Mouse (Mus musculus): ENCODE data around the gene Egfl8. TPM values are rescaled to one million over a fixed set of nuclear protein-coding genes. Genes with fewer than 3 reads are reported as not detected.

The Egfl8 gene
- polyA plus RNA-seq, 2 experiments = 0.10 to 0.39 TPM

- ATAC-seq (ENCODE audit: insufficient read depth) = no peak
- no peaks in the 10 kb centered on the region for H3K36me3 ChIP-seq (replicated peaks; ENCODE audit: control insufficient read depth, insufficient read depth, low read depth)
- no peak for DNase-seq (ENCODE audit: low read depth in 3 of 3, low spot score in 3 of 3)
- TF ChIP-seq EP300 (IDR thresholded peaks at IDR 0.05; ENCODE audit: low read depth) = no peak
- no peak for TF ChIP-seq CTCF (IDR thresholded peaks at IDR 0.05; ENCODE audit: low read depth)
- no peak overlapping the region for H3K4me2 ChIP-seq (ENCODE audit: low read depth)
- H3K27ac ChIP-seq = no peak overlapping the region
- peaks cover 19% of the 10 kb centered on the region for H3K27me3 ChIP-seq (ENCODE audit: control insufficient read depth, insufficient read depth, low read length)
- H3K4me3 ChIP-seq (ENCODE audit: insufficient read depth in 1 of 2, low read depth in 2 of 2, low read length in 2 of 2) = no peak overlapping the region
- WGBS (ENCODE audit: insufficient replicate concordance) = 24% methylated on average over 2 of the region's 2 CpGs
- no peaks in the 10 kb centered on the region for H3K9me3 ChIP-seq (ENCODE audit: control insufficient read depth, low read length)
- H3K9ac ChIP-seq (replicated peaks) = no peak overlapping the region
- no peaks in the 10 kb centered on the region for H3K4me1 ChIP-seq (replicated peaks; ENCODE audit: control insufficient read depth in 2 of 2, insufficient read depth in 2 of 2, low read length in 1 of 2)
These were observed 42.4 kb upstream of the Egfl8 start for GRCm38 (mm10) chr17:34658145-34658544.

GRCm38 (mm10) chr17:34657271-34657670 lies 41.5 kb upstream of the Egfl8 start:
- Histone ChIP-seq H3K27me3 (ENCODE audit: control insufficient read depth, insufficient read depth, low read length) (peaks cover 19% of the 10 kb centered on the region), H3K27ac (no peak overlapping the region), H3K36me3 (replicated peaks; ENCODE audit: control insufficient read depth, insufficient read depth, low read depth) (no peaks in the 10 kb centered on the region), H3K9ac (replicated peaks) (no peak overlapping the region), H3K4me2 (ENCODE audit: low read depth) (no peak overlapping the region), H3K4me3 (ENCODE audit: insufficient read depth in 1 of 2, low read depth in 2 of 2, low read length in 2 of 2) (no peak overlapping the region), H3K9me3 (ENCODE audit: control insufficient read depth, low read length) (no peaks in the 10 kb centered on the region), H3K4me1 (replicated peaks; ENCODE audit: control insufficient read depth in 2 of 2, insufficient read depth in 2 of 2, low read length in 1 of 2) (no peaks in the 10 kb centered on the region)
- ATAC-seq (ENCODE audit: insufficient read depth) (no peak), DNase-seq (ENCODE audit: low read depth in 3 of 3, low spot score in 3 of 3) (no peak)
- TF ChIP-seq CTCF (IDR thresholded peaks at IDR 0.05; ENCODE audit: low read depth) (no peak), EP300 (IDR thresholded peaks at IDR 0.05; ENCODE audit: low read depth) (no peak)
- 23% methylated on average over 2 of the region's 2 CpGs for WGBS (ENCODE audit: insufficient replicate concordance)

GRCm38 (mm10) chr17:34656666-34657065 lies 40.9 kb upstream of the Egfl8 start:
- no peaks in the 10 kb centered on the region for H3K9me3 ChIP-seq (ENCODE audit: control insufficient read depth, low read length)
- H3K36me3 ChIP-seq (replicated peaks; ENCODE audit: control insufficient read depth, insufficient read depth, low read depth) = peaks cover 1% of the 10 kb centered on the region; the same call in 1 of the 2 replicates
- H3K4me2 ChIP-seq (ENCODE audit: low read depth) = no peak overlapping the region
- no peak overlapping the region for H3K9ac ChIP-seq (replicated peaks)
- H3K27me3 ChIP-seq (ENCODE audit: control insufficient read depth, insufficient read depth, low read length) = peaks cover 19% of the 10 kb centered on the region
- H3K4me3 ChIP-seq (ENCODE audit: insufficient read depth in 1 of 2, low read depth in 2 of 2, low read length in 2 of 2) = no peak overlapping the region
- no peak for DNase-seq (ENCODE audit: low read depth in 3 of 3, low spot score in 3 of 3)
- no peaks in the 10 kb centered on the region for H3K4me1 ChIP-seq (replicated peaks; ENCODE audit: control insufficient read depth in 2 of 2, insufficient read depth in 2 of 2, low read length in 1 of 2)
- TF ChIP-seq EP300 (IDR thresholded peaks at IDR 0.05; ENCODE audit: low read depth) = no peak
- TF ChIP-seq CTCF (IDR thresholded peaks at IDR 0.05; ENCODE audit: low read depth) = no peak
- WGBS (ENCODE audit: insufficient replicate concordance) = 46% methylated on average over 8 of the region's 8 CpGs
- no peak overlapping the region for H3K27ac ChIP-seq
- no peak for ATAC-seq (ENCODE audit: insufficient read depth)

GRCm38 (mm10) chr17:34655581-34655991 lies 39.8 kb upstream of the Egfl8 start:
- ATAC-seq (ENCODE audit: insufficient read depth) (no peak; the same call in none of the 2 replicates), DNase-seq (ENCODE audit: low read depth in 3 of 3, low spot score in 3 of 3) (no peak)
- H3K36me3 ChIP-seq (replicated peaks; ENCODE audit: control insufficient read depth, insufficient read depth, low read depth) = peaks cover 2% of the 10 kb centered on the region; the same call in 1 of the 2 replicates
- no peaks in the 10 kb centered on the region for H3K4me1 ChIP-seq (replicated peaks; ENCODE audit: control insufficient read depth in 2 of 2, insufficient read depth in 2 of 2, low read length in 1 of 2)
- WGBS (ENCODE audit: insufficient replicate concordance) = 56% methylated on average over 4 of the region's 4 CpGs
- peaks cover 12% of the 10 kb centered on the region for H3K27me3 ChIP-seq (ENCODE audit: control insufficient read depth, insufficient read depth, low read length)
- TF ChIP-seq CTCF (IDR thresholded peaks at IDR 0.05; ENCODE audit: low read depth) (no peak), EP300 (IDR thresholded peaks at IDR 0.05; ENCODE audit: low read depth) (no peak)
- no peak overlapping the region for H3K27ac ChIP-seq
- no peak overlapping the region for H3K4me2 ChIP-seq (ENCODE audit: low read depth)
- H3K9ac ChIP-seq (replicated peaks) = no peak overlapping the region
- H3K9me3 ChIP-seq (ENCODE audit: control insufficient read depth, low read length) = no peaks in the 10 kb centered on the region
- H3K4me3 ChIP-seq (ENCODE audit: insufficient read depth in 1 of 2, low read depth in 2 of 2, low read length in 2 of 2) = no peak overlapping the region

GRCm38 (mm10) chr17:34655160-34655559 lies 39.4 kb upstream of the Egfl8 start:
- Histone ChIP-seq H3K27me3 (ENCODE audit: control insufficient read depth, insufficient read depth, low read length) (peaks cover 8% of the 10 kb centered on the region), H3K4me2 (ENCODE audit: low read depth) (no peak overlapping the region), H3K9ac (replicated peaks) (no peak overlapping the region), H3K9me3 (ENCODE audit: control insufficient read depth, low read length) (no peaks in the 10 kb centered on the region), H3K36me3 (replicated peaks; ENCODE audit: control insufficient read depth, insufficient read depth, low read depth) (peaks cover 2% of the 10 kb centered on the region; the same call in 1 of the 2 replicates), H3K4me3 (ENCODE audit: insufficient read depth in 1 of 2, low read depth in 2 of 2, low read length in 2 of 2) (no peak overlapping the region), H3K27ac (no peak overlapping the region), H3K4me1 (replicated peaks; ENCODE audit: control insufficient read depth in 2 of 2, insufficient read depth in 2 of 2, low read length in 1 of 2) (no peaks in the 10 kb centered on the region)
- 59% methylated on average over 7 of the region's 7 CpGs for WGBS (ENCODE audit: insufficient replicate concordance)
- TF ChIP-seq EP300 (IDR thresholded peaks at IDR 0.05; ENCODE audit: low read depth) = no peak
- TF ChIP-seq CTCF (IDR thresholded peaks at IDR 0.05; ENCODE audit: low read depth) = no peak
- DNase-seq (ENCODE audit: low read depth in 3 of 3, low spot score in 3 of 3) (no peak), ATAC-seq (ENCODE audit: insufficient read depth) (no peak; the same call in 1 of the 2 replicates)

All from liver, embryonic 14.5 days (tissue).